Mouse (Mus musculus): ENCODE measurements around the gene Oxnad1. TPM values are rescaled to one million over a fixed set of nuclear protein-coding genes. Genes with fewer than 3 reads are reported as not detected.
"Not testable (repeated sequence)": the region's sequence is repeated elsewhere in the genome, so short reads cannot be mapped to it uniquely, and the experiment has no call there.

The Oxnad1 gene
- total RNA-seq, 2 experiments from 2014 or later, result 13.9 to 16.7 TPM

DNA sequence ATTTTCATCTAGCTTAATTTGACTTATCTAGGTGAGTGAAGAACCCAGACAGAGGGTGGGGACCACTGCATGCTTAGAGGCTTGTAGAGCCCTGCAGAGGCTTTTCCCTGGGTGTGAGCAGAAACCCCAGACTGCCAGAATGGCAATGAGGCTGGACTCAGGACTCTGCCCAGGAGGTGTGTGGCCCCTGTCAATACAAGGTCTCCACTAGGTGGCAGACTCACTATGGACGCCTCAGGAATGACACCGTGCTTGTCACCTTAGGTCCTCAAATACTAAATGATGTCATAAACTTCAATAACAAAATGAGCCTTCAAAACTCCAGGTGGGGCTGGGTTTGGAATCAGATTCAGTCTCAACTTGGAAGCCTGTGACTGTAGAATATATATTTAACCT lies 36.7 kb downstream of the Oxnad1 start:
- H3K4me3 ChIP-seq, result no peak overlapping the region
- intact Hi-C loops (cut with DNase I), result no loop called here
- H3K27ac ChIP-seq, result no peak overlapping the region
- DNase-seq (ENCODE audit: extremely low spot score in 1 of 2, low spot score in 2 of 2), result no peak
- peak; percentile 49 for TF ChIP-seq CTCF (IDR thresholded peaks at IDR 0.05)

- Histone ChIP-seq H3K27ac (no peak overlapping the region), H3K4me3 (no peak overlapping the region)
- DNase-seq (ENCODE audit: extremely low spot score in 1 of 2, low spot score in 2 of 2), result no peak
- TF ChIP-seq CTCF (IDR thresholded peaks at IDR 0.05), result no peak
- intact Hi-C loops (cut with DNase I), result no loop called here
Measured at GRCm38 (mm10) chr14:32124261-32124660, 39.1 kb downstream of the Oxnad1 start.

- H3K4me3 ChIP-seq; H3K27ac ChIP-seq; intact Hi-C loops (cut with DNase I); DNase-seq (ENCODE audit: extremely low spot score in 1 of 2, low spot score in 2 of 2): not testable (repeated sequence)
Measured at GRCm38 (mm10) chr14:32125256-32125655, 40.1 kb downstream of the Oxnad1 start.

- Histone ChIP-seq H3K4me3 (no peak overlapping the region), H3K27ac (no peak overlapping the region)
- TF ChIP-seq CTCF (IDR thresholded peaks at IDR 0.05), result no peak
- intact Hi-C loops (cut with DNase I), result no loop called here
- DNase-seq (ENCODE audit: extremely low spot score in 1 of 2, low spot score in 2 of 2), result no peak
Measured at GRCm38 (mm10) chr14:32128409-32128808, 43.2 kb downstream of the Oxnad1 start.

- Histone ChIP-seq H3K27ac (no peak overlapping the region), H3K4me3 (no peak overlapping the region)
- no peak for DNase-seq (ENCODE audit: extremely low spot score in 1 of 2, low spot score in 2 of 2)
- intact Hi-C loops (cut with DNase I), result no loop called here
- no peak for TF ChIP-seq CTCF (IDR thresholded peaks at IDR 0.05)
Measured at GRCm38 (mm10) chr14:32131836-32132235, 46.7 kb downstream of the Oxnad1 start.

DNA sequence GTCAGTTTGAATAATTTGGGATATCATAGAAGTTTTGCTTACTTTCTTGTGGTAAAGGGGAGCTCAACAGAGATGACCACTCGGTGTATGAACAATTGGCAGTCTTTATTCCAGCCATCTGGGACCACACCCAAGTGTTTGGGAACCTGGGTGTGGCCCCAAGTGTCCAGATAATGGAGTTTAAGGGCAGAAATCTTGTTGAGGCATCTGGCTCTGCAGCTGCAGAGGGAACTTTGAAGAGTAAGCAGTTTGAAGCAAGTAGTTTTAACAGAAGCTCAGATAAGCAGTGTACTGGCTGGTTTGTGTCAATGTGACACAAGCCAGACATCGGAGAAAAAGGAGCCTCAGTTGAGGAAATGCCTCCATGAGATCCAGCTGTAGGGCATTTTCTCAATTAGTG lies 49.1 kb downstream of the Oxnad1 start:
- DNase-seq (ENCODE audit: extremely low spot score in 1 of 2, low spot score in 2 of 2), result no peak
- intact Hi-C loops (cut with DNase I), result no loop called here
- no peak for TF ChIP-seq CTCF (IDR thresholded peaks at IDR 0.05)

DNA sequence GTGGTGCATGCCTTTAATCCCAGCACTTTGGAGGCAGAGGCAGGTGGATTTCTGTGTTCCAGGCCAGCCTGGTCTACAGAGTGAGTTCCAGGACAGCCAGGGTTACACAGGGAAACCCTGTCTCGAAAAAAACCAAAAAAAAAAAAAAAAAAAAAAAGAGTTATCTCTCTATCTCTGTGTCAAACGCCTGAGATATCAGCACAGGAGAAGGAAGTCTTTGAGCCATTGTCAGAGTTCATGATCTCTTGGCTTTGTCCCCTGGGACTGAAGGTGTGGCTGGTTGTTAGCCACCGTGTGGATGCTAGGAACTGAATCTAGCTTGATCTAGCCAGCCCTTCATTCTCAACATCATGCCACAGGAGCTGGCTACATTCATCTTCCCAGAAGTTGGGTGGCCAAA lies 51.3 kb downstream of the Oxnad1 start:
- DNase-seq (ENCODE audit: extremely low spot score in 1 of 2, low spot score in 2 of 2); H3K27ac ChIP-seq; H3K4me3 ChIP-seq; intact Hi-C loops (cut with DNase I): not testable (repeated sequence)

More for the DNA sequence above, 49.1 kb downstream of the Oxnad1 start:
- H3K4me3 ChIP-seq, result no peak overlapping the region
- no peak overlapping the region for H3K27ac ChIP-seq

DNA sequence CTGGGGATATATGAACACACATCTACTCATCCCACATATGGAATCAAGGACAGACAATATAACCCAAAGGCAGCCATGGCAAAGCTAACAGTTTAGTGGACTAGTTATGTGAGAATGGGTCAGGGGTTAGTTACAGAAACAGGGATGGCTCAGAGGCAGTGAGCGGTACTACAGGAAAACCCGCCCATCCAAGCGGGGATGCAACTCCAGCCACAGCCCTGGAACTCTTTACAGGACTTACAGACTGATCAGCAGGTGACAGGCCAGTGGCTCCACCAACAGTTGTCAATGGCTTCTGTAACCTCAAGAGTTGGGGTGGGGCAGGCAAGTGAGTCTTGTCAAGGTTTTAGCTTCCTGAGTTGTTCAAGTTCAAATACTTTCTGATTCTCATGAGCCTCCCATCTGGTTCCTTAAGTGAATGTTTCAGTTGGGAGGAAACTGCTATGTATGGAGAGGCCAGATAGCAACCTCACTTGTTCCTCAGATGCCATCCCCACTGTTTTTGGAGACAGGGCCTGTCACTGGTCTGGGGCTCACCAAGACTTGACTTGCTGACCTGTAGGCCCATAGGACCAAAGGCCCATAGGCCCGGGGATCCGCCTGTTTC lies 55.3 kb downstream of the Oxnad1 start:
- no peak for TF ChIP-seq CTCF (IDR thresholded peaks at IDR 0.05)
- intact Hi-C loops (cut with DNase I), result no loop called here
- no peak overlapping the region for H3K27ac ChIP-seq
- no peak overlapping the region for H3K4me3 ChIP-seq
- DNase-seq (ENCODE audit: extremely low spot score in 1 of 2, low spot score in 2 of 2), result no peak

GRCm38 (mm10) chr14:32141723-32142122 lies 56.5 kb downstream of the Oxnad1 start, which contains the start of gene Msmb:
Gene Msmb (plus strand): TSS chr14:32142023.
- no peak for TF ChIP-seq CTCF (IDR thresholded peaks at IDR 0.05)
- H3K4me3 ChIP-seq, result no peak within 1 kb of the TSS
- H3K27ac ChIP-seq, result no peak within 1 kb of the TSS
- intact Hi-C loops (cut with DNase I), result no loop called here
- no peak for DNase-seq (ENCODE audit: extremely low spot score in 1 of 2, low spot score in 2 of 2)

- DNase-seq (ENCODE audit: extremely low spot score in 1 of 2, low spot score in 2 of 2), result no peak
- intact Hi-C loops (cut with DNase I), result no loop called here
- TF ChIP-seq CTCF (IDR thresholded peaks at IDR 0.05), result no peak
- Histone ChIP-seq H3K4me3 (no peak overlapping the region), H3K27ac (no peak overlapping the region)
Measured at GRCm38 (mm10) chr14:32144734-32145133, 59.6 kb downstream of the Oxnad1 start.

DNA sequence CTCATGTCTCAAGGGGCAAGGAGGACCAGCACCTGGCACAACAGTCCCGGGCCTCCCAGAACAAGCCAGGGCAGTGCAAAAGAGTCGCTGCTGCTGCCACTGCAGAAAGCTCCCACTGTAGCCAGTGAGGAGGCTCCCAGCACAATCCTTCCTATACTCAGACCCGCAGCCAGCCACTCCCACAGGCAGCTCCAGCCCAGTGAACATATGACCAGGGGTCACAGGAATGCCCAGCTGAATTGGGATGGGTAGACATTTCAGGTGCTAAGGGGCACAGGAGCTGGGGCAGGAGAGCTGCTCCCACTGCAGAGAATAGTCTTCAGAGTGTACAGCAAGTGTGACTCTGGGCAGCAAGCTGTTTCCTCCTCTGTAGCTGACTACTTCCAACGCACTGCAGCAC lies 60.2 kb downstream of the Oxnad1 start:
- intact Hi-C loops (cut with DNase I), result no loop called here
- Histone ChIP-seq H3K27ac (no peak overlapping the region), H3K4me3 (no peak overlapping the region)
- no peak for DNase-seq (ENCODE audit: extremely low spot score in 1 of 2, low spot score in 2 of 2)
- no peak for TF ChIP-seq CTCF (IDR thresholded peaks at IDR 0.05)

DNA sequence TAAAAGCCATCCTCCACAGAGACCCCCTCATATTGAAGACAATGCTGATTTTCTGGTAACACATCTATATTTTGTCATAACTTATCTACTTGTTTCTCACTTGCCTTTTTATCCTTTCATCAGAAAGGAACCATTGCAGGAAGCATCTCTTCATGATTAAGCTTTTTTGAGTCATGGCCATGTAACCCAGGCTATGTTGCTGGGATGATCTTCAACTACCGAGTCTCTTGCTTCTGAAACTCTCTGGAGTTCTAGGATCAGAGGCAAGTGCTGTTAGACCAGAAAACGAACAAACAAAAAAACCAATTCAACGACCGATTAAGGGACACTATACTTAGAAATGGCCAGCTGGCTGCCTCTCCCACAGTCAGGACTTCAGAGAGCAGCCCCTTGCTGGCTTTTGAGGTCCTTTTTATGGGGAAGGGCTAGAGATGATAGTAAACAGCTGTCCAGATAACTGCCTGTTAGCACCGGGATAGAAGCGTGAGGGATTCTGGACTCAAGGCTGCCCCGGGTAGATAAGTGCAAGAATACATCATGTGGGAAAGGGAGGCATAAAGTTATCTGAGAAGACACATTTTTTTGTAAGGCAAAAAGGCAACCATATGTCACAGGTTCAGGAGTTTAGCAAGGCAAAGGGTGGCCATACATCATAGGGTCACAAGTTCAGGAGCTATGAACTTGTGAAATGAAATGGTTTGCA lies 60.8 kb downstream of the Oxnad1 start:
- H3K4me3 ChIP-seq, result no peak overlapping the region
- no peak for TF ChIP-seq CTCF (IDR thresholded peaks at IDR 0.05)
- no peak for DNase-seq (ENCODE audit: extremely low spot score in 1 of 2, low spot score in 2 of 2)
- intact Hi-C loops (cut with DNase I), result no loop called here
- H3K27ac ChIP-seq, result no peak overlapping the region

- Histone ChIP-seq H3K27ac (no peak overlapping the region), H3K4me3 (no peak overlapping the region)
- no peak for TF ChIP-seq CTCF (IDR thresholded peaks at IDR 0.05)
- no peak for DNase-seq (ENCODE audit: extremely low spot score in 1 of 2, low spot score in 2 of 2)
- intact Hi-C loops (cut with DNase I), result no loop called here
Measured at GRCm38 (mm10) chr14:32146578-32146977, 61.4 kb downstream of the Oxnad1 start.
